Mouse (Mus musculus) heart, postnatal 10 days (tissue): Measurements from ENCODE around the gene Mgst2. TPM values are rescaled to one million over a fixed set of nuclear protein-coding genes. Genes with fewer than 3 reads are reported as not detected.

Experiments used
- DNase-seq, 2 experiments: peaks; one replicate each; pipeline ENCODE4 v3.0.0; 2021
- intact Hi-C: fragments of 180-260 bp; cut with DNase I; formaldehyde crosslinking; loops from one replicate; pipeline ENCODE4 v1.15.1; 2025
- total RNA-seq, 2 experiments: library from RNA; stranded (reverse); gene quantifications; 2 replicates each; pipeline ENCODE4 v1.2.3; 2021

Mgst2 gene
- total RNA-seq, 2 experiments from 2014 or later, result 0.35 to 2.1 TPM

DNA sequence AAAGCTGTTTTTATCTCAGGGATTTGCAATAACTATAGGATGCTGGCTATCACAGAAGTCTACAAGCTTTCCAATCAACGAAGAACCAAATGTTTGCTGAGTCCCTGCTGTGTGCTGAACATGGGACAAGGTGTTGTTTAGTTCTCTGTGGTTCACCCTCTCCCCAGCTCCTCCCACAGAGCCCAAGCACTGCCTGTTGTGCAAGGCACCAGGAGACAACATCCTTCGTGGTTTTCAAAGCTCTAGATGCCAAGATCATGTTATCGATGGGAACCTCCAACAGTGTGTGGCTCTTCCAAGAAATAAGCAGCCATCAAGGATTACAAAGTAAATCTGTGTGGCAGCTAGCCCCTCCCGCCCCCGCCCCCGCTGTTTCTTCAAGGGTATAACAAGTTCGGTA is 70.5 kb downstream of the Mgst2 start:
- no peak for DNase-seq
- intact Hi-C loops, result no loop called here

DNA sequence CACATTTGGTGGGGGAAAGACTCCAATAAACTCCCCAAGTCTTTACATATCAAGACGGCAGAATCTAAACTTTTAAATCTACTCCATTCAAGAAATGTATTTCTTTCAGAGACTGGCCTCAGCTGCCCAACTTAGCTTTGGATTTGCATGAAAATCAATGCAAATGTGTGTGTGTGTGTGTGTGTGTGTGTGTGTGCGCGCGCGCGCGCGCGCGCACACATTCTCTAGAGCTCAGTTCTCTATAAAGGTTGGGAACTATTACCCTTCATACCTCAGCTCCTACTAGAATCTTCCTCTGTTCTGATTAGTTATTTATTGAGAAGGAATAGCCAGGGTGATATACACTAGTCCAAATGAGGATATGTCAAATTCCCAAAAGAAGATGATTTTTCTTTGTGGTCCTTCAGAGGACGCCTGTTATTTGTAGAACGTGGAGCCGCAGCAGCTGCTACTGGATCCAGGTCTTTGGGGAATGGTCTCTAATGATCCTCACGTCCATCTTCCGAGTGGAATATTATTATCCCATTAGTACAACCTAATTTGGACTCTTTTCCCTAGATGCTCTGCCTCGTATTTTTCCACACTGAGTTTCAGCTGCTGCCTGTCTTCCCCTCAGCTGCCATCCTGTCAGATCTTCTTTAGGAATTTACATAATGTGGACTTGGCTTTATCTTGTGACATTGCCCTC is 71.9 kb downstream of the Mgst2 start:
- intact Hi-C loops, result no loop called here

More for the DNA sequence above, 71.9 kb downstream of the Mgst2 start:
- no peak for DNase-seq

Other genes with a start within 250 kb of the Mgst2 start
- gene Naa15, start 245.2 kb upstream of the Mgst2 start, total RNA-seq, result 10 to 100 TPM; 48.4 to 48.6 TPM
- gene Rab33b, start 176.4 kb upstream of the Mgst2 start, total RNA-seq, result 10 to 100 TPM in 1 of 2 experiments, 1 to 10 TPM in 1; 9.8 to 13.9 TPM
- 10 to 100 TPM; 57.0 to 67.0 TPM for gene Setd7, start 99.5 kb upstream of the Mgst2 start, total RNA-seq